Mouse (Mus musculus) liver, embryonic 12.5 days (tissue): ENCODE data around the gene Crip1. TPM values are rescaled to one million over a fixed set of nuclear protein-coding genes. Genes with fewer than 3 reads are reported as not detected.

Experiments
- ATAC-seq: fragments of 200-750 bp; cut with Nextera tagmentation; 2 replicates; pipeline ENCODE4 v1.8.0; 2017; ENCODE audit warnings: moderate number of reproducible peaks, mild to moderate bottlenecking, moderate library complexity
- H3K27ac ChIP-seq: fragments of 300-500 bp; sonication (generic); 2 replicates; pipeline ENCODE4 v1.5.1; 2016; ENCODE audit warnings: mild to moderate bottlenecking
- H3K27me3 ChIP-seq: fragments of 300-500 bp; sonication (generic); replicated peaks from 2 replicates; pipeline ENCODE4 v1.6.1; 2016; ENCODE audit warnings: mild to moderate bottlenecking, moderate library complexity
- H3K36me3 ChIP-seq: fragments of 300-500 bp; sonication (generic); 2 replicates; pipeline ENCODE4 v1.6.1; 2016; ENCODE audit warnings: mild to moderate bottlenecking, moderate library complexity
- H3K4me1 ChIP-seq: fragments of 300-500 bp; sonication (generic); 2 replicates; pipeline ENCODE4 v1.6.1; 2016
- H3K4me2 ChIP-seq: fragments of 300-500 bp; sonication (generic); 2 replicates; pipeline ENCODE4 v1.6.1; 2016; ENCODE audit warnings: mild to moderate bottlenecking, moderate library complexity
- H3K4me3 ChIP-seq: fragments of 300-500 bp; sonication (generic); 2 replicates; pipeline ENCODE4 v1.5.1; 2016; ENCODE audit warnings: mild to moderate bottlenecking, moderate library complexity
- H3K9ac ChIP-seq: fragments of 300-500 bp; sonication (generic); 2 replicates; pipeline ENCODE4 v1.6.1; 2016; ENCODE audit warnings: mild to moderate bottlenecking, moderate library complexity
- H3K9me3 ChIP-seq: fragments of 300-500 bp; sonication (generic); replicated peaks from 2 replicates; pipeline ENCODE4 v1.6.1; 2016; ENCODE audit warnings: mild to moderate bottlenecking, moderate library complexity
- WGBS: fragments of 180-500 bp; shearing (Covaris S2); methylation state at CpG from one replicate; pipeline ENCODE4 v1.1.7; 2016; ENCODE audit not compliant: insufficient replicate concordance; 5-methylcytosine and 5-hydroxymethylcytosine counted together
- polyA plus RNA-seq: library from polyadenylated mRNA; unstranded; fragments of >200 nt; fragmentation: Nextera tagmentation; extraction: Ambion mirVana; gene quantifications from 2 replicates; pipeline ENCODE4 v1.2.1, GENCODE M21; 2016

Crip1 gene
- polyA plus RNA-seq, 1 experiment from 2014 or later: 99.8 TPM

DNA sequence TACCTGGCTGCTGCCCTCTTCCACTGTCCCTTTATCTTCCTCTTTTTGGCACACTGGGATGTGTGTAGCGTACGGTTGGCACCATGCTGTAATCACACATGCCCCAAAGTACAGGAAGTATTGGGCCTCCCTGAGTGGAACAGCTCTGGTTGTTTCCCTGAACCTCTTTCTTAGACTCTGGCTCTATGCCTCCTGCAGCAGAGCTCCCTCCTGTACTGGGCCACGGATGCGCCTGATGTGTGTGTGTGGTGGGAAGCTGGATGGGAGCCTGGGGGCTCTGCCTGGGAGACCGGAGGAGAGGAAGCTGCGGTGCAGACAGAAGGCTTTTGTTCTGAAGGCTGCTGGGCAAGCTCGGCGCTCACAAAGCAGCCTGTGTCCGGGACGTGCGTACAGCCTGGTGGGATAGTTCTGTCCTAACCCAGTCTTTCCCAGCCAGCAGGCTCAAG, 17.5 kb downstream of the Crip1 start:
- peaks cover 59% of the 10 kb centered on the region for H3K36me3 ChIP-seq
- 87% methylated on average over 11 of the region's 11 CpGs for WGBS
- peaks cover 10% of the 10 kb centered on the region for H3K4me1 ChIP-seq
- no peak overlapping the region for H3K27ac ChIP-seq
- no peak overlapping the region for H3K9ac ChIP-seq
- ATAC-seq: no peak
- no peak overlapping the region for H3K4me2 ChIP-seq
- no peaks in the 10 kb centered on the region for H3K9me3 ChIP-seq
- no peaks in the 10 kb centered on the region for H3K27me3 ChIP-seq
- H3K4me3 ChIP-seq: no peak overlapping the region

- no peak overlapping the region for H3K9ac ChIP-seq
- peaks cover 10% of the 10 kb centered on the region for H3K4me1 ChIP-seq
- H3K9me3 ChIP-seq: no peaks in the 10 kb centered on the region
- no peak overlapping the region for H3K4me3 ChIP-seq
- peak; percentile 63 for ATAC-seq
- no peak overlapping the region for H3K4me2 ChIP-seq
- WGBS: 23% methylated on average over 9 of the region's 9 CpGs
- H3K27ac ChIP-seq: no peak overlapping the region
- peaks cover 22% of the 10 kb centered on the region for H3K36me3 ChIP-seq
- no peaks in the 10 kb centered on the region for H3K27me3 ChIP-seq
Observed at GRCm38 (mm10) chr12:113168031-113168536, 22.0 kb downstream of the Crip1 start.

GRCm38 (mm10) chr12:113176960-113177725, 31.0 kb downstream of the Crip1 start:
- no peak overlapping the region for H3K4me2 ChIP-seq
- no peak overlapping the region for H3K4me3 ChIP-seq
- no peak overlapping the region for H3K27ac ChIP-seq
- H3K9ac ChIP-seq: no peak overlapping the region
- no peaks in the 10 kb centered on the region for H3K4me1 ChIP-seq
- H3K27me3 ChIP-seq: peaks cover 6% of the 10 kb centered on the region
- H3K36me3 ChIP-seq: no peaks in the 10 kb centered on the region
- no peaks in the 10 kb centered on the region for H3K9me3 ChIP-seq
- ATAC-seq: no peak
- WGBS: 63% methylated on average over 18 of the region's 18 CpGs

DNA sequence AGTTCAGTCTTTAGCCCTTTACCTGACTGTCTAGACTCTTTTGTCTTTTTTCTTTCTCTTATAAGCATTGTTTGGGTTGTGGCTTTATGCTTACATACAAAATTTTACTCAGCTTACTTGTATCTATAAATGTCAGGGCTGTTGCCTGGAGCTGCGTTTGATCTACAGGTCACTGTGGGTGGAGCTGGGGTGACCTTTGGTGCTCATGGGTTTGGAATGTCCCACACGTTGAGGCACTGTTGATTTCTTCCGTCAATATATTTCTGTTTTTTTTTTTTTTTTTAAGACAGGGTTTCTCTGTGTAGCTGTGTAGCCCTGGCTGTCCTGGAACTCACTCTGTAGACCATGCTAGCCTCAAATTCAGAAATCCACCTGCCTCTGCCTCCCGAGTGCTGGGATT, 34.9 kb downstream of the Crip1 start:
- Histone ChIP-seq H3K36me3 (no peaks in the 10 kb centered on the region), H3K27ac (no peak overlapping the region), H3K9ac (no peak overlapping the region), H3K4me2 (no peak overlapping the region), H3K4me3 (no peak overlapping the region), H3K4me1 (0 out of 2 replicates have a peak, but pooled peaks cover 6% of the 10 kb centered on the region), H3K27me3 (peaks cover 36% of the 10 kb centered on the region), H3K9me3 (no peaks in the 10 kb centered on the region)
- ATAC-seq: no peak
- WGBS: 44% methylated on average over 4 of the region's 4 CpGs

- no peaks in the 10 kb centered on the region for H3K9me3 ChIP-seq
- peaks cover 70% of the 10 kb centered on the region for H3K27me3 ChIP-seq
- H3K36me3 ChIP-seq: no peaks in the 10 kb centered on the region
- no peak overlapping the region for H3K9ac ChIP-seq
- ATAC-seq: no peak
- H3K4me3 ChIP-seq: no peak overlapping the region
- H3K4me1 ChIP-seq: peaks cover 19% of the 10 kb centered on the region
- no peak overlapping the region for H3K4me2 ChIP-seq
- WGBS: 48% methylated on average over 5 of the region's 5 CpGs
- H3K27ac ChIP-seq: no peak overlapping the region
Observed at GRCm38 (mm10) chr12:113184945-113185344, 38.8 kb downstream of the Crip1 start.

- Histone ChIP-seq H3K4me3 (peak within 1 kb of the TSS; percentile 49), H3K27me3 (peaks cover 74% of the 10 kb centered on the region), H3K4me1 (peaks cover 19% of the 10 kb centered on the region), H3K9me3 (no peaks in the 10 kb centered on the region), H3K27ac (no peak within 1 kb of the TSS), H3K36me3 (no peaks in the 10 kb centered on the region), H3K4me2 (peak within 1 kb of the TSS; percentile 68), H3K9ac (no peak within 1 kb of the TSS)
- no peak for ATAC-seq
- 2% methylated on average over 59 of the region's 63 CpGs for whole genome bisulfite sequencing
Observed at GRCm38 (mm10) chr12:113185442-113186291, 39.6 kb downstream of the Crip1 start, which contains the start of gene Tmem121. TSS of gene Tmem121 (plus strand) at chr12:113185930.

DNA sequence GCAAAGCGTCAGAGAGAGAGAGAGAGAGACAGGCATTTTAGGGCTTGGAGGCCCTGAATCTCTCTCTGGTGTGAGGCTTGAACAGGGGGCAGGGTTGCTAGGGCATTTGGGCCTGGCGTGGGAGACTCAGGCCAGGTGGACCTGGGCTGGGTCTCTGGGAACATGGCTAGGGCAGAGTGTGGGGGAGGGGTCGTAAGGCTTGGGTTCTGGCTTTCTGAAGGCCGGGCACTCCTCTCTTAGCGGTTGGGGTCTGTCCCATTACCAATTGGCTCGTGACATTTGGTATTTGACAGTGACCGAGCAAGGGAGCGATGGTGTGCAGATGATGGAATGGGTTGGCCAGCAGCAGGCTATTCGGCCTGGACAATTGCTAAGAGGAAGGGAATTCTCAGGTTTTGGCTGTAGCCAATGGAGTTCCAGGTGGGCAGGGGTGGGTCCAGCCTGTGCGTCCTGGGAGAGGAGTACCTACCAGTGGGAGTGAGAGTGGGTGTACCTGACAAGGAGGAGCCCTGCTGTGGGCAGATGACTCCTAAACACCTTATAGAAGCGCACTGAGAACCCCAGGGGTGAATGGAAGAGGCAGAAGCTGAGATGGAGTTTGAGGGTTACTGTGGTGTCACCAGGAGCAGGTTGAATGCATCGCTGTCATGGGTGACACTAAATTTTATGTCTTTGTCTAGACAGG, 40.4 kb downstream of the Crip1 start:
- peaks cover 74% of the 10 kb centered on the region for H3K27me3 ChIP-seq

DNA sequence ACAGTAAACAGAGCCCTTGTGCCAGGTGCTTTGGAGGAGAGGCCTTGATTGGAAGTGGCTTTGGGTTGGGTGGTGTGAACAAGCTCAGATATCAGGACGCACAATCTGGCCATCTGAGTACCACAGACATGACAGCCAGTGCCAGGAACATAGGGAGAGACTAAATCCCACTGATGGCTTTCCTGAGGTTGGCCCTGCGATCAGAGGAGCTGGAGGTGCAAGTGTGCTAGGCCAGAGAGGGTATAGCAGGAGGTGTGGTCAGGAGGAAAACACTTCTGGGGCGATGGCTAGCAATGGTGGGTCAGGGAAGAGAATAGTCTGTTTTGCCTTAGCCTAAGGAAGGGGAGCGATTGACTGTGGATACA, 40.9 kb downstream of the Crip1 start:
- 37% methylated on average over 4 of the region's 4 CpGs for WGBS
- H3K27me3 ChIP-seq: peaks cover 74% of the 10 kb centered on the region
- no peak overlapping the region for H3K9ac ChIP-seq
- H3K4me2 ChIP-seq: peak overlapping the region; percentile 67
- no peak overlapping the region for H3K4me3 ChIP-seq
- H3K9me3 ChIP-seq: no peaks in the 10 kb centered on the region
- H3K4me1 ChIP-seq: peaks cover 19% of the 10 kb centered on the region
- no peak overlapping the region for H3K27ac ChIP-seq
- H3K36me3 ChIP-seq: no peaks in the 10 kb centered on the region
- ATAC-seq: no peak

More for the DNA sequence above, 40.4 kb downstream of the Crip1 start:
- Histone ChIP-seq H3K9me3 (no peaks in the 10 kb centered on the region), H3K4me3 (peak overlapping the region; percentile 49), H3K4me1 (peaks cover 19% of the 10 kb centered on the region), H3K9ac (no peak overlapping the region), H3K36me3 (no peaks in the 10 kb centered on the region), H3K27ac (no peak overlapping the region), H3K4me2 (peak overlapping the region; percentile 68)
- 41% methylated on average over 12 of the region's 12 CpGs for WGBS
- ATAC-seq: no peak

- 4% methylated on average over 52 of the region's 56 CpGs for WGBS
- peak; percentile 33 for ATAC-seq
- peaks cover 73% of the 10 kb centered on the region for H3K27me3 ChIP-seq
- H3K36me3 ChIP-seq: no peaks in the 10 kb centered on the region
- peak overlapping the region; percentile 67 for H3K4me2 ChIP-seq
- H3K4me3 ChIP-seq: peak overlapping the region; percentile 34
- H3K9ac ChIP-seq: no peak overlapping the region
- peaks cover 19% of the 10 kb centered on the region for H3K4me1 ChIP-seq
- no peaks in the 10 kb centered on the region for H3K9me3 ChIP-seq
- H3K27ac ChIP-seq: no peak overlapping the region
Observed at GRCm38 (mm10) chr12:113187584-113188295, 41.6 kb downstream of the Crip1 start.

- H3K4me1 ChIP-seq: peaks cover 19% of the 10 kb centered on the region
- no peak overlapping the region for H3K4me3 ChIP-seq
- no peaks in the 10 kb centered on the region for H3K36me3 ChIP-seq
- WGBS: 65% methylated on average over 51 of the region's 51 CpGs
- H3K9me3 ChIP-seq: no peaks in the 10 kb centered on the region
- peaks cover 68% of the 10 kb centered on the region for H3K27me3 ChIP-seq
- H3K4me2 ChIP-seq: peak overlapping the region; percentile 67; the same call in 1 of the 2 replicates
- ATAC-seq: no peak
- H3K9ac ChIP-seq: no peak overlapping the region
- H3K27ac ChIP-seq: no peak overlapping the region
Observed at GRCm38 (mm10) chr12:113188349-113189055, 42.4 kb downstream of the Crip1 start.

DNA sequence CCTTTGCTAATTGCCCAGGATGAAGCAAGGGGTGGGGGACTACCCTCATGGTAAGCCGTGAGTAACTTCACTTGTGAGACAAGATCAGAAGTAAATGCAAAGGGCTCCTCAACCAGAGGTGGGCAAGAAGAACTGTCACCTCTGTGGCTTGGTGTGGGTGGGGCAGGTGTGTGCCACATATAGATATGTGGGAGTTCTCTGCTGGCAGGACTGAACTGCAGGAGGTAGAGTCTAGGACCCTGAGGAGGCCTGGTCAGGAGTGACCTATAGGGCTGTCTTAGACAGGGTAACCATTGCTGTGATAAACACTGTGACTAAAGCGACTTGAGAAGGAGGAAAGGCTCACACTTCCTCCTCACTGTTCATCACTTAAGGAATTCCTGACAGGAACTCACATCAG, 47.3 kb downstream of the Crip1 start:
- Histone ChIP-seq H3K9ac (no peak overlapping the region), H3K4me1 (no peaks in the 10 kb centered on the region), H3K9me3 (0 out of 2 replicates have a peak, but pooled peaks cover 3% of the 10 kb centered on the region), H3K27ac (no peak overlapping the region), H3K4me2 (no peak overlapping the region), H3K4me3 (no peak overlapping the region), H3K36me3 (no peaks in the 10 kb centered on the region), H3K27me3 (peaks cover 18% of the 10 kb centered on the region)
- 33% methylated on average over 2 of the region's 2 CpGs for WGBS
- ATAC-seq: no peak
